Mouse (Mus musculus) urinary bladder, postnatal 14 days (tissue): ENCODE results near the gene 4930595D18Rik.

ENCODE experiments used
- DNase-seq: peaks from one replicate; pipeline ENCODE4 v3.0.0; 2021; ENCODE audit warnings: low spot score

4930595D18Rik gene

GRCm38 (mm10) chr12:111184476-111184875 lies at the start of gene 4930595D18Rik:
Gene 4930595D18Rik (minus strand): TSS chr12:111184491.
- no peak for DNase-seq

GRCm38 (mm10) chr12:111233798-111234197 lies 49.5 kb upstream of the 4930595D18Rik start:
- DNase-seq = no peak

GRCm38 (mm10) chr12:111230793-111231192 lies 46.5 kb upstream of the 4930595D18Rik start:
- no peak for DNase-seq

- DNase-seq = no peak
Observed at GRCm38 (mm10) chr12:111228488-111228887, 44.2 kb upstream of the 4930595D18Rik start.

GRCm38 (mm10) chr12:111227410-111227809 lies 43.1 kb upstream of the 4930595D18Rik start:
- no peak for DNase-seq

- DNase-seq = no peak
Observed at GRCm38 (mm10) chr12:111225197-111225780, 41.0 kb upstream of the 4930595D18Rik start.

- no peak for DNase-seq
Observed at GRCm38 (mm10) chr12:111218867-111219266, 34.6 kb upstream of the 4930595D18Rik start.

- no peak for DNase-seq
Observed at GRCm38 (mm10) chr12:111211729-111212128, 27.4 kb upstream of the 4930595D18Rik start.

GRCm38 (mm10) chr12:111207641-111208040 lies 23.4 kb upstream of the 4930595D18Rik start:
- DNase-seq = no peak

- no peak for DNase-seq
Observed at GRCm38 (mm10) chr12:111203945-111204344, 19.7 kb upstream of the 4930595D18Rik start.

- DNase-seq = no peak
Observed at GRCm38 (mm10) chr12:111203076-111203475, 18.8 kb upstream of the 4930595D18Rik start.

GRCm38 (mm10) chr12:111196548-111196947 lies 12.3 kb upstream of the 4930595D18Rik start:
- no peak for DNase-seq

GRCm38 (mm10) chr12:111193331-111193730 lies 9.0 kb upstream of the 4930595D18Rik start:
- no peak for DNase-seq

- DNase-seq = no peak
Observed at GRCm38 (mm10) chr12:111192777-111193176, 8.5 kb upstream of the 4930595D18Rik start.

GRCm38 (mm10) chr12:111190891-111191290 lies 6.6 kb upstream of the 4930595D18Rik start:
- no peak for DNase-seq

- DNase-seq = no peak
Observed at GRCm38 (mm10) chr12:111190355-111190754, 6.1 kb upstream of the 4930595D18Rik start.

GRCm38 (mm10) chr12:111188295-111188694 lies 4.0 kb upstream of the 4930595D18Rik start:
- DNase-seq = no peak

- DNase-seq = no peak
Observed at GRCm38 (mm10) chr12:111186986-111187385, 2.7 kb upstream of the 4930595D18Rik start.

GRCm38 (mm10) chr12:111182378-111182777 lies 1.9 kb downstream of the 4930595D18Rik start:
- no peak for DNase-seq

GRCm38 (mm10) chr12:111181848-111182247 lies 2.4 kb downstream of the 4930595D18Rik start:
- no peak for DNase-seq

GRCm38 (mm10) chr12:111178772-111179171 lies 5.5 kb downstream of the 4930595D18Rik start:
- DNase-seq = no peak

GRCm38 (mm10) chr12:111168891-111169290 lies 15.4 kb downstream of the 4930595D18Rik start:
- DNase-seq = no peak

GRCm38 (mm10) chr12:111166681-111167289 lies 17.5 kb downstream of the 4930595D18Rik start:
- DNase-seq = peak; percentile 26
